Mouse (Mus musculus): Measurements from ENCODE around the gene Svbp.
A peak's percentile ranks its signal among the peaks of the same experiment; 100 is the strongest.

Gene Svbp

GRCm38 (mm10) chr4:119194909-119195581 lies at the start of gene Svbp:
Svbp (plus strand) TSS chr4:119195306.
- DNase-seq (ENCODE audit: low spot score): peak; percentile 90

- DNase-seq (ENCODE audit: low spot score): no peak
Measured at GRCm38 (mm10) chr4:119146816-119147215, 48.3 kb upstream of the Svbp start.

- no peak for DNase-seq (ENCODE audit: low spot score)
Measured at GRCm38 (mm10) chr4:119147347-119147746, 47.8 kb upstream of the Svbp start.

- DNase-seq (ENCODE audit: low spot score): no peak
Measured at GRCm38 (mm10) chr4:119148741-119149140, 46.4 kb upstream of the Svbp start.

- peak; percentile 75 for DNase-seq (ENCODE audit: low spot score)
Measured at GRCm38 (mm10) chr4:119157186-119157585, 37.9 kb upstream of the Svbp start.

DNA sequence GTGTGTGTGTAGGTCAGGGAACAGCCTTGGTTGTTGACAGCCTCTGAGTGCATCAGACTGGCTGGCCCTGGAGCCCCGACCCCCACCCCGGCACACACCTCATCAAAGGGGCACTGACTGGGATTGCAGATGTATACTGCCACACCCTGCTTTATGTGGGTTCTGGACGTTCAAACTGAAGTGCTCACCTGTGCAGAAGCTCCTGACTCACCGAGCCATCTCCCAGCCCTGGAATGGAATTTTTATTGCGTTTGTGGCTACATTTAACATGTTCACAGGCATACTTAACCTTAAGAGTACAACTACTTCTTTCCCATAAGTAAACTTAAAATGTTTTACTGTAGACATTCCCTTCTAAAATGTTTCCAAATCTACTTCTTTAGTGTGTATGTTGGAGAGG lies 37.2 kb upstream of the Svbp start:
- no peak for DNase-seq (ENCODE audit: low spot score)

GRCm38 (mm10) chr4:119161358-119161757 lies 33.7 kb upstream of the Svbp start:
- DNase-seq (ENCODE audit: low spot score): no peak

DNA sequence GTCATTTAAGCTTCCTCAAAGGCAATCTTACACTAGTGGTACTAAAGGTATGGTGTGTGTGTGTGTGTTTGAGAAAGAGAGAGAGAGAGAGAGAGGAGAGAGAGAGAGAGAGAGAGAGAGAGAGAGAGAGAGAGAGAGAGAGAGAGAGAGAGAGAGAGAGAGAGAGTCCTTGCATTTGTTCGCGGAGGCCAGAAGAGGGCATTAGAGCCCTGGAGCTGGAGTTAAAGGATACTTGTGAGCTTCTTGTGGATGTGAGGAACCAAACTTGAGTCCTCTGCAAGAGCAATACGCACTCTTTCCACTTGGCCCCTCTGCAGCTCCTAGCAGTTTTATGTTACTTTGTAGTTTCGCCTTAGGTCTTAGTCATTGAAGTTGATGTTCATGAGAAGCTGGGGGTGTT lies 32.1 kb upstream of the Svbp start:
- DNase-seq (ENCODE audit: low spot score): no peak

GRCm38 (mm10) chr4:119165916-119166315 lies 29.2 kb upstream of the Svbp start:
- DNase-seq (ENCODE audit: low spot score): no peak

DNA sequence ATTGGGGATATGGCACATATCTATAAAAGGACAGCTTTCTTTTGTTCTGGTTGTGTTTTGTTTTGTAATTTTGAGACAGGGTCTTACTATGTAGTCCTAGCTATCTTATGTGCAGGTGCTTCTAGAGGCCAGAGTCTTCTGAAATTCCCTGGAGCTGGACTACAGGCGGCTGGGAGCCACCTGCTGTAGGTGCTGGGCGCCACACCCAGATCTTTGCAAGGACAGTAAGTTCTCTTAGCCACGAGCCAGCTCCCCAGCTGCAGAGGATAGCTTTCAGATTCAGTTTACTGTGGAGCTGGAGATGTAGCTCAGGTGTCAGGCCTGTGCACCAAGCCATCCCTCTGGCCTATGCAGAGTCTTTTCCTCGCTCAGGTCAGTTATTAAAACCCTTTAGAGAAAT lies 28.0 kb upstream of the Svbp start:
- DNase-seq (ENCODE audit: low spot score): no peak

DNA sequence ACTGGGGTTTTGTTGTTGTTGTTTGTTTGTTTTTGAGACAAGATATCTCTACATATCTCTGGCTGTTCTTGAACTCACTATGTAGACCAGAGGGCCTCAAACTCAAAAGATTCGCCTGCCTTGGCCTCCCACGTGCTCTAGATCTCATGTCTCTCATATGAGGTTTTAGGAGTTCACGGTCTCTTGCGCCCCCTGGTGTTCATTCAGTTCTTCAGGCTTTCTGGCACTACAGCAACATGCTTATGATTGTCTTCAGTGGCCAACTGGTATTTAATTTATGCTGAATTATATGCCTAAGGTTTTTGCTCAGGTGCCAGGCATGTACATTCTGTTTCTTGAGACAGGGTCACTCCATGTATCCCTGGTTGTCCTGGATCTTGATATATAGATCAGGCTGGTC lies 27.4 kb upstream of the Svbp start:
- peak; percentile 96 for DNase-seq (ENCODE audit: low spot score)

DNA sequence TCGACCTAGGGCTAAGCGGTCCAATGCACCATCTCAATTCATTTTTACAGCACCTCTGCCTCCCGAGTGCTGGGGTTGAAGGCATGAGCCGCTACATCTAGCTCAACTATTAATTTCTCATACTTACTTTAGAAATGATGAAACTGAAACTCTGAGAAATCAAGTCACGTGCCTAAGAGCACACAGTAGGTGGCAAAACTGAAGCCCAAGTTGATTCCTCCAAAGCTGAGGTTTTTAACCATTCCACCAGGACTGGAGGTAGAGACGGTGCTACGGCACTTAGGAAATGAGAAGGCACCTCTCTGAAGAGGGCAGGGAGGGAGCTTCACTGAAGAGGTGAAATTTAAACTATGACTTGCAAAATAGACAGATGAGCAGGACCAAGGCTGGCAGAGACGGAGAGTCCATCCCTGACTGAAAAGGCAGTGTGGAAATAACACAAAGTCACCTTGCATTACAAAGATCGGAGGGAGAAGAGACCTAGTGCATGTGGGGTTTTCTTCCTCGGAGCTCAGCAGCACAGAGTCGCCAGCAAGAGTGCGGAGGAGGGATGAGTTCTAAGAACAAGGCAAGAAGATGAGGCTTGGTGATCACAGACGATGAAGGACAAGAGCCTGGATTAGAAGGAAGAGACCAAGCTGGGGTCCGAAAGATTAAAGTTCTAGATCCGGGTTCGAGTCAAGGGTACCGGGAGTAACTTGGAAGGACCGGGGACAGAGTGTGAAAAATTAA lies 22.0 kb upstream of the Svbp start:
- DNase-seq (ENCODE audit: low spot score): no peak

GRCm38 (mm10) chr4:119173851-119174453 lies 21.2 kb upstream of the Svbp start, which contains the start of gene Zfp691:
Zfp691 (minus strand) TSS chr4:119174195.
- DNase-seq (ENCODE audit: low spot score): peak; percentile 99

DNA sequence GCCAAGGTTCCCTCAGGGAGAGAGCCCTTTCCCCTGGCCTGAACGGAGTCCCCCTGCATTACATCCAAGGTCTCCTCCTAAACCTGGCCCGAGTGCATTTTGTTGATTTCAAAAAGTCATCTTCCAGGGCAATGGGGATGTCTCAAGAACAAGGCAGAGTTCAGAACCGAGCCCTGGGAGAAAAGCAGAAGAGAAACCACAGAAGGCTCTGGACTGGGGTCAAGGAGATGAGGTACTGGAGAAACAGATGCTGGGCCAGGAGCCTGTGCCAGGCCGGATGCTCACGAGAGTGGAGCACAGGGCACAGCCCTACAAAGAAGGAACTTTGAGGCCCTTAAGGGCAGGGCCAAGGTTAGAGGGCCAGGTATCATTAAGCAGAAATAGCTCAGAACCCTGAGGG lies 17.4 kb upstream of the Svbp start:
- DNase-seq (ENCODE audit: low spot score): no peak

DNA sequence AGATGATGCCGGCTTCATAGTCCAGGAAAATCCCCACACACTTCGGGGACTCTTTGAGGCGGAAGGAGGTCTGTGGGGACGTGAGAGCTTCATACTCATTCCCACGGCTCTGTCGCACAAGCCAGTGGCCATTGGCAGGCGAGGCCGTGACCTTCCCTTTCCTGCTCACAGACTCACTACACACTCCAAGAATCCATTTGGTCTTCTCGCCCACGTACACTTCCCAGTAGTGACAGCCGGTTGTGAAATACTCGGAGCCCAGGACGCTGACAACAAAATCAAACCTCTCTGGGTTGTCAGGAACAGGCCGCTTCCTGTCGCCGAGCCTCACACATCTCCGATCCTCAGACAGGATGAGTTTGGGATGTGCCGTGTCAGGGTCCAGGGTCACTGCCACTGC lies 16.8 kb upstream of the Svbp start:
- no peak for DNase-seq (ENCODE audit: low spot score)

DNA sequence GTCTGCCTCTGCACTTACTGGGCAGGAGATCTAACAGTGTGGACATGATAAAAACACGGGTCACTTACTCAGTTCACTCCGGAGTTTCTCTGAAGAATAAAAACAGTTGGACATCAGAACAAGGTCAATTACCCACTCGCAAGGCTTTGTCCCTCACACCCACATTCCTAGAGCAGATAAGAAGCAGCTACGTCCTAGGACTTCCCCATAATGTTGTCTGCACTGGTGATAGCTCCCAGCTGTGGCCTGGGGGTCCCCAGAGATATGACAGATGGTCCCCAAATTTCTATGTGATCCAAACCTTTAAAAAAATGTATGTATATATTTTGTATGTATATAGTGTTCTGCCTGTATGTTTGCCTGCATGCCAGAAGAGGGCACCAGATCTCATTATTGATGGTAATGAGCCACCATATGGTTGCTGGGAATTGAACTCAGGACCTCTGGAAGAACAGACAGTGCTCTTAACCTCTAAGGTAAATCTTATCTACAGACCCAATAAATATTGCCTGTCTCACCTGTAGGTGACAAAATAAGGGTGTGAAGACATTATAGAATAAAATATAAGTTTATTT lies 14.9 kb upstream of the Svbp start:
- no peak for DNase-seq (ENCODE audit: low spot score)

DNA sequence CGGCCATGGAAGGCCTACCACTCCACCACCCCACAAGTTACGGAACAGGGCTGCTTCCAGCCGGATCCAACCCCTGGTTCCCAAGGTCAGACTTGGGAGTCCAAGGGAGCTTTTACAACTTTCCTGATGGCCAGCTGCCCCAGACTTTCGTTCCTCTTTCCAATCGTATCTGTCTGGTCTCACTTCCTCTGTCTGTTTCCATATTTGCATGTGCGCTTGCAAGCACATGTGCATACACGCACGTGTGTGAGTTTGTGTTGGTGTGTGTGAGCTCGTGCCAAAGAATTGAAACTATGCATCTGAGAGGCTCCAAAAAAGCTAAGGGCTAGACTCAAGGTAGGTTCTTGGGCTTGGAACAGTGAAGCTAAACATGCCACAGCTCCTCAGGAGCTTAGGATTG lies 13.7 kb upstream of the Svbp start:
- DNase-seq (ENCODE audit: low spot score): no peak

DNA sequence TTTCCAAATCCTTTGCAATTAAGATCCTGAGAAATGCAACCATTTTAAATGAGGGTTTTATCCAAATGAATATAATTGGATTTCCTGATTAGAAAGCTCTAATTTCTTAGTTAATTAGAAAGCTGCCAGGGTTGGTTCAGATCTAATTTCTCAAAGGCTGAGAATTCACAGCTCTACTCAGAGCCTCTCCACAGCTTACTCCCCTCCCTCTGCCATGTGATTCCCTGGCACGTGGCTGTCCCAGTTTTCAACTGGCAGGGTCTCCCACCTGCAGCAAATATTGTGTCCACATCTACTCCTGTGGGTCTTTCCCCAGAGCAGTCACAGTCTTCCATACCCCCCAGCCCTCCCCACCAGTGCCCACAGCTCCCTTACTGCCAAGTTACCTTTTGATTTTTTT lies 11.6 kb upstream of the Svbp start:
- DNase-seq (ENCODE audit: low spot score): no peak

GRCm38 (mm10) chr4:119185771-119186170 lies 9.3 kb upstream of the Svbp start:
- no peak for DNase-seq (ENCODE audit: low spot score)

- peak; percentile 9 for DNase-seq (ENCODE audit: low spot score)
Measured at GRCm38 (mm10) chr4:119188060-119188785, 6.9 kb upstream of the Svbp start.

DNA sequence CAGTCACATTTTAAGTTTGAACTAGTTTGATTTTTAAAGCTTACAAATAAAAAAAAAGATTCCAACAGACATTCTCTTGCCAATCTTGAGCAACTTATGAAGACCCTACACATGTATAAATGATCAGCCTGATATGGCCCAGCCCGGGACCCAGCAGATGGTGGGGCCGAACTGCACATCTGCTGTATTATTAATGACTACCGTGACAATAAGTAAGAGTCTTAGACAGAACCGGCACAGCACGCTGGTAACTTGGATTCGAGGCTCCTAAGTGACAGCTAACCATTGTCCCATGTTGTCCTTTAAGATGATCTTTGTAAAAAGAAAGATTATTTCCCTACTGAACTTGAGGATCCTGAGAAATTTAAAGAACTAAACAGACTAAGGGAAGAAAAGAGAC lies 5.7 kb upstream of the Svbp start:
- DNase-seq (ENCODE audit: low spot score): peak; percentile 21

DNA sequence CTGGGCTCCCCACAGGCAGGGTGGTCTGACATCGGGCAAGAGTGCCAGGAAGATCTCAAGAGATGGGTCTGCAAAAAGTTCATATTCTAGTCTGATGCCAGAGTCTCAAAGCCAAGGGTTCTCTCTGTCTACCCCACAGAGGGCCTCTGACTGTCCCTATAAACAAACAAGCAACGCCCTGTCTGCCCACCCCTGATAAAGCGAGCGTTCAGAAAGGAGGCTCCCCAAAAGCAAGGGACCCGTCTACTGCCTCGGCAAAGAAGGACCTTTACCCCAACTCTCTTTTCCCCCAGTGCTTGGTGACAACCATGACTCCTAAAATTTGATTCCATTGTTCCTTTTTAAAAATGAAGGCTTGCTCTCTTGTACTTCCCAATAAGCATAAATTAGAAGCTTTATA lies 5.2 kb upstream of the Svbp start, which contains the start of gene Ermap:
Gene Ermap (minus strand): TSS at position 148 of the 400 bp plus-strand sequence.
- DNase-seq (ENCODE audit: low spot score): no peak

All from retina, embryonic 14.5 days (tissue).